Mouse (Mus musculus) forebrain, postnatal 0 days (tissue): ENCODE results near the gene Pigu. TPM values are rescaled to one million over a fixed set of nuclear protein-coding genes. Genes with fewer than 3 reads are reported as not detected.

Experiments
- ATAC-seq: fragments of 200-750 bp; cut with Nextera tagmentation; 2 replicates; pipeline ENCODE4 v1.8.0; 2017; ENCODE audit warnings: mild to moderate bottlenecking, moderate library complexity
- DNase-seq: peaks from one replicate; pipeline ENCODE4 v3.0.0-alpha.2; 2015
- H3K27ac ChIP-seq: fragments of 300-500 bp; sonication (generic); 2 replicates; pipeline ENCODE4 v1.5.1; 2014; ENCODE audit warnings: low read depth, mild to moderate bottlenecking, antibody characterized with exemption, low read length, moderate library complexity, mixed read lengths
- H3K27me3 ChIP-seq: fragments of 300-500 bp; sonication (generic); 2 replicates; pipeline ENCODE4 v1.6.1; 2014; ENCODE audit warnings: mild to moderate bottlenecking, low read length, mixed read lengths; ENCODE audit not compliant: insufficient read depth
- H3K36me3 ChIP-seq: fragments of 300-500 bp; sonication (generic); 2 replicates; pipeline ENCODE4 v1.6.1; 2014; ENCODE audit warnings: mild to moderate bottlenecking, moderate library complexity; ENCODE audit not compliant: insufficient read depth
- H3K4me1 ChIP-seq: fragments of 300-500 bp; sonication (generic); 2 replicates; pipeline ENCODE4 v1.6.1; 2014; ENCODE audit warnings: antibody characterized with exemption; ENCODE audit not compliant: insufficient read depth
- H3K4me2 ChIP-seq: fragments of 300-500 bp; sonication (generic); 2 replicates; pipeline ENCODE4 v1.6.1; 2014; ENCODE audit warnings: low read depth, mild to moderate bottlenecking, moderate library complexity
- H3K4me3 ChIP-seq: fragments of 300-500 bp; sonication (generic); 2 replicates; pipeline ENCODE4 v1.5.1; 2014; ENCODE audit warnings: low read depth, low read length, mixed read lengths
- H3K9ac ChIP-seq: fragments of 300-500 bp; sonication (generic); 2 replicates; pipeline ENCODE4 v1.6.1; 2014; ENCODE audit warnings: mild to moderate bottlenecking
- H3K9me3 ChIP-seq: fragments of 300-500 bp; sonication (generic); 2 replicates; pipeline ENCODE4 v1.6.1; 2016; ENCODE audit warnings: low read length
- CTCF ChIP-seq: sonication (generic); IDR thresholded peaks from 2 replicates; pipeline ENCODE4 v1.5.1; 2016; ENCODE audit warnings: antibody characterized with exemption, control low read depth, low read depth
- WGBS: fragments of 180-500 bp; shearing (Covaris S2); extraction: QIAGEN DNeasy Blood & Tissue Kit; methylation state at CpG from one replicate; pipeline ENCODE4 v1.1.7; 2014; 5-methylcytosine and 5-hydroxymethylcytosine counted together
- polyA plus RNA-seq: library from polyadenylated mRNA; unstranded; fragments of >200 nt; fragmentation: Nextera tagmentation; extraction: Ambion mirVana; gene quantifications from 2 replicates; pipeline ENCODE4 v1.2.1, GENCODE M21; 2015
- total RNA-seq: library from RNA; depleted of rRNA; stranded (reverse); fragments of >200 nt; gene quantifications from 2 replicates; pipeline ENCODE4 v1.2.3, GENCODE M21; 2014

Pigu gene
- total and polyA plus RNA-seq, 2 experiments from 2014 or later: 31.2 to 50.7 TPM

GRCm38 (mm10) chr2:155386534-155386899 lies 29.3 kb upstream of the Pigu start:
- WGBS: 14% methylated on average over 27 of the region's 27 CpGs
- Histone ChIP-seq H3K27ac (no peak overlapping the region; the same call in 1 of the 2 replicates), H3K36me3 (peaks cover 51% of the 10 kb centered on the region), H3K4me3 (no peak overlapping the region), H3K9me3 (no peaks in the 10 kb centered on the region), H3K9ac (peak overlapping the region; percentile 25; the same call in 1 of the 2 replicates), H3K4me2 (peak overlapping the region; percentile 14; the same call in 1 of the 2 replicates), H3K27me3 (no peaks in the 10 kb centered on the region), H3K4me1 (peaks cover 21% of the 10 kb centered on the region)
- DNase-seq (peak; percentile 32), ATAC-seq (no peak)
- TF ChIP-seq CTCF: no peak

GRCm38 (mm10) chr2:155385731-155386533 lies 28.7 kb upstream of the Pigu start:
- no peak overlapping the region for H3K4me3 ChIP-seq
- no peaks in the 10 kb centered on the region for H3K27me3 ChIP-seq
- WGBS: 41% methylated on average over 18 of the region's 18 CpGs
- DNase-seq (no peak), ATAC-seq (no peak)
- H3K9me3 ChIP-seq: no peaks in the 10 kb centered on the region
- no peak for TF ChIP-seq CTCF
- peaks cover 45% of the 10 kb centered on the region for H3K36me3 ChIP-seq
- no peak overlapping the region; the same call in 1 of the 2 replicates for H3K27ac ChIP-seq
- H3K4me2 ChIP-seq: peak overlapping the region; percentile 17; the same call in 1 of the 2 replicates
- peaks cover 21% of the 10 kb centered on the region for H3K4me1 ChIP-seq
- peak overlapping the region; percentile 25; the same call in 1 of the 2 replicates for H3K9ac ChIP-seq

DNA sequence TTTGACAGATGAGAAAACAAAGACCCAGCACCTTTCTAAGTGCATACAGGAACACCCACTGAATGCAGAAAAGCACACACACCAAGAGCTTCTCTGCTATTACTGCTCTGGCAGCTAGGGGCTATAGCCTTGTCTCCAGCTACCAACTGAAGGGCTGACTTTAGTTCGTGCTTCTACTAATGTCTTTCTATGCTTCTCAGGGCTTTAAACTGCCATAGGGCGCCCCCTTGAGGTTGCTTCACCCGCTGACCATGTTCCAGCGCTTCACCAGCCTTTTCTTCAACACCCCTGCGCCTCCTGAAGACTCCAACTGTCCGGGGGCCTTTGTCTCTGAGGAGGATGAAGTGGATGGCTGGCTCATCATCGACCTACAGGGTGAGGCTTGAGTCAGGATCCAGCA lies 27.9 kb upstream of the Pigu start:
- DNase-seq (peak; percentile 83), ATAC-seq (peak; percentile 53)
- no peak overlapping the region for H3K4me3 ChIP-seq
- H3K36me3 ChIP-seq: peaks cover 40% of the 10 kb centered on the region
- peak; percentile 83 for TF ChIP-seq CTCF
- H3K4me1 ChIP-seq: peaks cover 21% of the 10 kb centered on the region
- no peak overlapping the region for H3K9ac ChIP-seq
- H3K9me3 ChIP-seq: no peaks in the 10 kb centered on the region
- no peaks in the 10 kb centered on the region for H3K27me3 ChIP-seq
- 0 out of 2 replicates have a peak overlapping the region, but pooled peaks have one; percentile 17 for H3K4me2 ChIP-seq
- WGBS: 23% methylated on average over 7 of the region's 7 CpGs
- H3K27ac ChIP-seq: no peak overlapping the region

- no peak for TF ChIP-seq CTCF
- no peak for DNase-seq
- peak overlapping the region; percentile 99 for H3K9ac ChIP-seq
- H3K4me3 ChIP-seq: peak overlapping the region; percentile 93
- WGBS: 75% methylated on average over 2 of the region's 2 CpGs
- no peaks in the 10 kb centered on the region for H3K9me3 ChIP-seq
- H3K4me1 ChIP-seq: peaks cover 21% of the 10 kb centered on the region
- H3K36me3 ChIP-seq: peaks cover 21% of the 10 kb centered on the region
- H3K27me3 ChIP-seq: no peaks in the 10 kb centered on the region
- peak overlapping the region; percentile 77 for H3K4me2 ChIP-seq
- ATAC-seq: no peak
- H3K27ac ChIP-seq: peak overlapping the region; percentile 99; the same call in 1 of the 2 replicates
These were observed 25.7 kb upstream of the Pigu start for GRCm38 (mm10) chr2:155382791-155383438.

DNA sequence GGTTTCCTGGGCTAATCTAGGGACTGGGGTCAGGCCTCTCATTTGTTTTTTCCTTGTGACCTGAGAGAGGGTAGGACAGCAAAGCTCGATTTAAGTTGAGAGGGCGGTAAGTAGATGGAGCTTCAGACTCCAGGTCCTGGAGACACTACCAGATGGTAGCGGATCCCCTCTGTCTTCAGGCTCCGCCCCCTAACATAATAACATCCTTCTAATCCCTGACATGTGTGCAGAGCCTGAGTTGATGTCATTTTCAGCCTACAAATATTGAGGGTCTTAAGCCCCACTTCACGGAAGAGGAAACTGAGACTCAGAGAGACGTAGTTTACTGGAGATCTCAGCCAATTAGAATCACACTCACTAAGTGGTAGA lies 25.1 kb upstream of the Pigu start:
- H3K4me2 ChIP-seq: peak overlapping the region; percentile 77
- 10% methylated on average over 6 of the region's 6 CpGs for WGBS
- peaks cover 21% of the 10 kb centered on the region for H3K4me1 ChIP-seq
- no peaks in the 10 kb centered on the region for H3K9me3 ChIP-seq
- no peak for DNase-seq
- H3K4me3 ChIP-seq: peak overlapping the region; percentile 93
- no peaks in the 10 kb centered on the region for H3K27me3 ChIP-seq
- peaks cover 15% of the 10 kb centered on the region for H3K36me3 ChIP-seq
- no peak; the same call in 1 of the 2 replicates for TF ChIP-seq CTCF
- peak overlapping the region; percentile 99 for H3K27ac ChIP-seq
- peak overlapping the region; percentile 99 for H3K9ac ChIP-seq
- peak; percentile 23 for ATAC-seq

- Histone ChIP-seq H3K27ac (peak overlapping the region; percentile 99), H3K9me3 (no peaks in the 10 kb centered on the region), H3K27me3 (no peaks in the 10 kb centered on the region), H3K36me3 (peaks cover 10% of the 10 kb centered on the region), H3K4me3 (peak overlapping the region; percentile 93), H3K4me1 (peaks cover 21% of the 10 kb centered on the region), H3K9ac (peak overlapping the region; percentile 99), H3K4me2 (peak overlapping the region; percentile 77)
- TF ChIP-seq CTCF: peak; percentile 3; the same call in 1 of the 2 replicates
- peak; percentile 95 for ATAC-seq
- peak; percentile 99 for DNase-seq
- WGBS: 1% methylated on average over 66 of the region's 68 CpGs
These were observed 24.6 kb upstream of the Pigu start for GRCm38 (mm10) chr2:155381643-155382331.
